Mouse (Mus musculus): ENCODE measurements around the gene Cnnm3.

The Cnnm3 gene

GRCm38 (mm10) chr1:36497312-36497711 lies 14.4 kb upstream of the Cnnm3 start:
- DNase-seq (ENCODE audit: low read depth) = no peak

- DNase-seq (ENCODE audit: low read depth) = peak; percentile 84
These were observed 10.4 kb upstream of the Cnnm3 start for GRCm38 (mm10) chr1:36501261-36501660.

- DNase-seq (ENCODE audit: low read depth) = no peak
These were observed 3.4 kb upstream of the Cnnm3 start for GRCm38 (mm10) chr1:36508238-36508637.

- DNase-seq (ENCODE audit: low read depth) = peak; percentile 67
These were observed 660 bp downstream of the Cnnm3 start for GRCm38 (mm10) chr1:36512089-36512965.

- DNase-seq (ENCODE audit: low read depth) = no peak
These were observed 1.3 kb downstream of the Cnnm3 start for GRCm38 (mm10) chr1:36512966-36513280.

- peak; percentile 57 for DNase-seq (ENCODE audit: low read depth)
These were observed 1.6 kb downstream of the Cnnm3 start for GRCm38 (mm10) chr1:36513310-36513709.

- DNase-seq (ENCODE audit: low read depth) = peak; percentile 58
These were observed 2.1 kb downstream of the Cnnm3 start for GRCm38 (mm10) chr1:36513718-36514117.

- no peak for DNase-seq (ENCODE audit: low read depth)
These were observed 6.6 kb downstream of the Cnnm3 start for GRCm38 (mm10) chr1:36518259-36518658.

- no peak for DNase-seq (ENCODE audit: low read depth)
These were observed 8.0 kb downstream of the Cnnm3 start for GRCm38 (mm10) chr1:36519626-36520025.

- DNase-seq (ENCODE audit: low read depth) = no peak
These were observed 10.5 kb downstream of the Cnnm3 start for GRCm38 (mm10) chr1:36522210-36522609.

- no peak for DNase-seq (ENCODE audit: low read depth)
These were observed 11.8 kb downstream of the Cnnm3 start for GRCm38 (mm10) chr1:36523332-36524013.

GRCm38 (mm10) chr1:36524058-36524457 lies 12.4 kb downstream of the Cnnm3 start:
- no peak for DNase-seq (ENCODE audit: low read depth)

GRCm38 (mm10) chr1:36525774-36526173 lies 14.1 kb downstream of the Cnnm3 start:
- no peak for DNase-seq (ENCODE audit: low read depth)

GRCm38 (mm10) chr1:36526903-36527302 lies 15.2 kb downstream of the Cnnm3 start:
- DNase-seq (ENCODE audit: low read depth) = no peak

- no peak for DNase-seq (ENCODE audit: low read depth)
These were observed 16.7 kb downstream of the Cnnm3 start for GRCm38 (mm10) chr1:36528351-36528750.

GRCm38 (mm10) chr1:36529274-36529673 lies 17.6 kb downstream of the Cnnm3 start:
- no peak for DNase-seq (ENCODE audit: low read depth)

- no peak for DNase-seq (ENCODE audit: low read depth)
These were observed 18.2 kb downstream of the Cnnm3 start for GRCm38 (mm10) chr1:36529875-36530274.

GRCm38 (mm10) chr1:36530485-36530884 lies 18.8 kb downstream of the Cnnm3 start:
- DNase-seq (ENCODE audit: low read depth) = peak; percentile 29

GRCm38 (mm10) chr1:36530962-36531361 lies 19.3 kb downstream of the Cnnm3 start:
- DNase-seq (ENCODE audit: low read depth) = no peak

- DNase-seq (ENCODE audit: low read depth) = no peak
These were observed 19.8 kb downstream of the Cnnm3 start for GRCm38 (mm10) chr1:36531461-36531860.

- DNase-seq (ENCODE audit: low read depth) = peak; percentile 50
These were observed 21.9 kb downstream of the Cnnm3 start for GRCm38 (mm10) chr1:36533546-36533945.

- no peak for DNase-seq (ENCODE audit: low read depth)
These were observed 23.0 kb downstream of the Cnnm3 start for GRCm38 (mm10) chr1:36534595-36535058.
